Mouse (Mus musculus) A20 (cell line): ENCODE measurements around the gene Cdk19.

ENCODE experiments used
- DNase-seq: peaks from one replicate; pipeline ENCODE4 v3.0.0-alpha.2; 2011; ENCODE audit warnings: low read depth, low spot score

The Cdk19 gene

DNA sequence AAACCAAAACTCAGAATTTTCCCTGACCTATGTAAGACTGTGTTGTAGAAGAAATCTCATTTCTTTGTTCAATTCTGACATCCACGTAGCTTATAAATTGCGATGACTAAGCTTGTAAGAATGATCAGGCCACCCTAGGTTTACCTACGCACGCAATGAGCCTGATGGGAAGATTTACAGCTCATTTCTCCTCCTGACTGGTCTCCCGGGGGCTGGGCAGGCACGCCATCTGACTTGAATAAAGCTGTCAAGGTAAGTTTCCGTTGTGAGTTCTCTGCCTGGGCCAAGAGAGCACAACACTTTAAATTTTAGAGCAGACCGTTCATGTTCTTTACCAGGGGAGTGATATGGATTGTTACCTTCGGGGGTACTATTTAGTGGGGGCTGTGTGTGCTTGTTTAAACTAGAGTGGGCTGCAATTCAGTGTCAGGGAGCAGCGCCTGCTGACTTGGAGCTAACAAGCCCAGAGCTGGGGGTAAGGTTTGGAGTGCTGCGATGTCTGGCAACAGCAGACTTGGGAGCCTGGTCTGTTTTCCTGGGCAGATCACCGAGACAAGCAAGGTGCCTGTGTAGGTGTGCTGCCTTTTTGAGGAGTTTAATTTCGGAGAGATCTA is at the start of gene Cdk19:
Gene Cdk19 (plus strand): TSS at position 214 of the 614 bp plus-strand sequence.
- no peak for DNase-seq

DNA sequence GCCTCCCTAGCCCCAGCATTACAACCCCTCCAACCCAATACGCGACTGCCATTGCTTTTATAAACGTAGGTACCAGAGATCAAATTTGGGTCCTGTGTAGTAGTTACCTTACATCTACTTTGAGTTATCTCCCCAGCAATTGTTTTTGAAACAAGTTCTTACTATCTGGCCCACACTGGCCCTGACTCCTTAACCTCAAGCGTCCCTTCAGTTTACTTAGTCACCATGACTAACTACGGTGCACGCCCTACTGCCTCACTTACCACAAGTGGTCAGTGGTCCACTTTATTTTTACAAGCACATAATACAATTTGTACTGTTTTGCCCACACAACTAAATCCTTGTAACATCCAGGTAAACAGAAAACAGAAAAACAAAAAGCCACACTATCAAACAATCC is 46.7 kb upstream of the Cdk19 start:
- no peak for DNase-seq

DNA sequence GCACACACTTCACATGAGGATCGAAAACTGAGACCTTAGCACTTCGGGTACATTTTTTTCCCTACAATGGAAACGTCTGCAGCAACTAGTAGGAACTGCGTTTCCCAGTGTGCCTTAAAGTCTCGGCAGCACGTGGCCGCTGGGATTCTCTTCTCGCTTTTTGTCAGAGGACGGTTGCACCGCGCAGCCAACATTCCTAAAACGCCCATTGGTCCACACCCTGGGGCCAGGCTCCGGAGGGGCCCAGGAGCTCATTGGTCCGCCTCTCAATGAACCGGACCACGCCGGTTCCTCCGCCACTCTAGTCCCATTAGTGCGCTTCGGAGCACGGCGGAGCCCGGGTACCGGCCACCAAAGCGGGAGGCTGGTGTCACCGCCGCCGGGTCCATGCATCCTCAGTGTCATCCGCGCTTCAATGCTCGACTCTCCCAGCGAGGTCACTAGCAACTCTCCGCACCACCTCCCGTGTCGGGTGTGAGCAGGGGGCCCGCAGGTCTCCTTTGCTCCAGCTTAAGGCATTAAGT is 38.7 kb upstream of the Cdk19 start:
- DNase-seq, result peak; percentile 80

DNA sequence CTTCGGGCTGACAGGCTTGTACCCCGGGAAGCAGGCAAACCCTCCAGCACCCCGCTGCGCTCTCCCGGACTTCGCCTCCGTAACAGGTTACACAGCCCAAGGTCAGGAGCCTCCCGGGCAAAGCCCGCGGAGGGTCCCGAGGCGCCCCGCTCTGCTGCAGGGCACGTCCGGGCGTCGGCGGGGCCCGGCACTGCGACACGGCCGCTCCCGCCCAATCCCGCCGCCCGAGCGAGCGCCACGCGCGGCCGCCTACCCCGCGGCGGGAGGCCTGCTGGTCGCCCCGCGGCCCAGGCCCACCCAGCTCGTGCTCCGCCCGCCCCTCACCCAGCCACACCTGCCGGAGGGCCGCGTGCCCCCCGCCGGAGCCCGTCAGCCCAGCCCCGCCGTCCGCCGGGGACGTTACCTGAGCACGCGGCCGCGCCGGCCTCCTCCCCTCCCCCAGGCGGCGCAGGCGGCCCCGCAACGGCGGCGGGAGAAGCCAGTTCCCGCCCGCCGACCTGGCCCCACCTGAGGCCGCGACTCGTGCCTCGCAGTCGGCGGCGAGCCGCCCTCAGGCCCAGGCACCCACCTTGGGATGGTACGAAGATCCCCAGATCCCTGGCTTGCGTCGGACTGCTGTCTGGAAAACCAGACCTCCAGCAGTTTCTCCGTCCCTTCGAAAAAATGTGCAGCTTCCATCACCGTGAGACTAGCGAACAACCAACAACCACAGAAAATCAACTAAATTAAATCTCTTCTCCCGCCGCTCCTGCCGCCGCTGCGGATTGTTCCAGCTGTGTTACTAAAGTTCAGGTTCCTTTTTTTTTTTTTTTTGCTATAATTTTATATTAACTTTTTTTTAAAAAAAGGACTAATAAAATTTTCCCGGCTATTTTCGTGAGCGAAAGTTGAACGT is 37.9 kb upstream of the Cdk19 start:
- DNase-seq, result peak; percentile 73

DNA sequence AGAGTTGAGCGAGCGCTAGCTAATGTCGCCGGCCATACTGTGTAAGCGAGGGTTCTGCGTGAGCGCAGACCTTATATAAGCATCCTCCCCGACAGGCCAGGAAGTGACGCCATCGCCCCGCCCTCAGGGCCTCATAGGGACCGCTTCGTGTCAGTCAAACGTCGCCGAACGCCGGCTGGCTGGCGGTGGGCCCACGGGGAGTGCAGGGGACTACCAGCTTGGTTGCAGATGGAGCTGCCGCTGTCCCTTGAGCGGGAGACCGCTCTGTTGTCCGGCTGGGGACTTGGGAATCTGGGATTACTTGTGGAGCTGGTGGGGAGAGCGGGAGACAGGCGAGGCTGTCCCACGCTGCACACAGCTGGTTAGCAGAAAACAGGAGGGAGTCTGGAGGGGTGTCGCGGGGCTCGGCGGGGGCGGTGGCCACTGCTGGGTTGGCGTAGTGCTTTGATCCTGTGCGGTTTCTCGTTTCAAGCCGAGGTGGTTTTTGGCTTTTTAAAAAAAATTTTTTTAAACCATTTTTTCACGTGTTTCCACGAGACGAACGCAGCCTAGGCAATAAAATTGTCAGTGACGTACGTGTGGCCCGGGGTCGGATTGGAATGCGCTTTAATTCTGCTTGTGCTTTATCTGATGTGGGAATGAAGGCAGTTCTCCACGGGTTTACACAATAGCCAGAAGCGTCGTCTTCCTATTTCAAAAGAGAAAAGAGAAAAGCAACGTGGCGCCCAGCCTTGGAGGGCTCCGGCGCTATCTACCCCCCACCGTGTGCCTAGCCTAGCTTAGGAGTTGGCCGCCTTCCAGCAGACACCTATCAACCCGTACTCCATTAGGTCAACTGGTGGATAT is 37.0 kb upstream of the Cdk19 start, which contains the start of gene Amd1:
Gene Amd1 (minus strand): TSS at position 47 of the 846 bp plus-strand sequence.
- DNase-seq, result peak; percentile 99

DNA sequence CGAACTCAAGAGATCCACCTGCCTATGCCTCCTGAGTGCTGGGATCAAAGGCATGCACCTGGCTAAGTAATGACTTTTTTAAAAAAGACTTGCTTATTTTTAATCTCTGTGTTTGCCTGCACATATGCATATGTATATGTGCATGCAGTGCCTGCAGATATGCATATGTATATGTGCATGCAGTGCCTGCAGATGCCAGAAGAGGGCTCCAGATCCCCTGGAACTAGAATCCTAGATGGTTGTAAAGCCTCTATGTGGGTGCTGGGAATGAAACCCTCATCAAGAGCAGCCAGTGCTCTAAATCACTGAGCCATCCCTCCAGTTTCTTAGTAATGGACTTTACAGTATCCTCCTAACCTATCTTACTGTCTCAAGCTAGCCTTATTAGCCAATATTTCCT is 33.4 kb upstream of the Cdk19 start:
- peak; percentile 31 for DNase-seq

DNA sequence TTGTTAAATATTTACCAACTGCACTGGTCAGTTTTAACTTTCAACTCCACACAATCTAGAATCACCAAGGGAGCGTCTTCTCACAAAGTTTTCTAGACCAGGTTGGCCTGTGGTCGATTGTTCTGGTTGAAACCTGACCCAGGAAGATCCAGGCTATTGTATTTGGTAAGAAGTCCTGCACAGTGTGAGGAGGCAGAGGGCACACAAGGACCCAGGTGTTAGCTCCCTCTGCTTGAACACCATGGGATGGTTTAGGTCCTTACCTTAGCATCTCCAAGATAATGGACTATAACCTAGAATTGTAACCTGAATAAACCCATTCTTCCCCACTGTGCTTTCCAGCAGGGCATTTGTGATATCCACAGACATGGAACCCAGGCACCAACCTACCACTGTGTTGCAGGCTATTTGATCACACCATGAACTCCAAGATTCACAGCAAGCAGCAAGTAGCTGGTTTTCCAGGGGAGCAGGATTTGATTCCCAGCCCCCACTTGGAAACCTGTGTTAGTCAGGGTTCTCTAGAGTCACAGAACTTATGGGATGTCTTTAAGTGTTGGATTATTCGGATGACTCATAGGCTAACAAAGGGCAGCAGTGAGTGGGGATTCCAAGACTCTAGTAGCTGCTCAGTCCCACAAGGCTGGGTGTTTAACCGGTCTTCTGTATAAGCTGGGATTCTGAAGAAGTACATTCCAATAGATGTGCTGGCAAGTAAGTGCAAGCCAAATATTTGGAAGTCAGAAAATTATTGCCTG is 31.4 kb upstream of the Cdk19 start:
- DNase-seq, result no peak

DNA sequence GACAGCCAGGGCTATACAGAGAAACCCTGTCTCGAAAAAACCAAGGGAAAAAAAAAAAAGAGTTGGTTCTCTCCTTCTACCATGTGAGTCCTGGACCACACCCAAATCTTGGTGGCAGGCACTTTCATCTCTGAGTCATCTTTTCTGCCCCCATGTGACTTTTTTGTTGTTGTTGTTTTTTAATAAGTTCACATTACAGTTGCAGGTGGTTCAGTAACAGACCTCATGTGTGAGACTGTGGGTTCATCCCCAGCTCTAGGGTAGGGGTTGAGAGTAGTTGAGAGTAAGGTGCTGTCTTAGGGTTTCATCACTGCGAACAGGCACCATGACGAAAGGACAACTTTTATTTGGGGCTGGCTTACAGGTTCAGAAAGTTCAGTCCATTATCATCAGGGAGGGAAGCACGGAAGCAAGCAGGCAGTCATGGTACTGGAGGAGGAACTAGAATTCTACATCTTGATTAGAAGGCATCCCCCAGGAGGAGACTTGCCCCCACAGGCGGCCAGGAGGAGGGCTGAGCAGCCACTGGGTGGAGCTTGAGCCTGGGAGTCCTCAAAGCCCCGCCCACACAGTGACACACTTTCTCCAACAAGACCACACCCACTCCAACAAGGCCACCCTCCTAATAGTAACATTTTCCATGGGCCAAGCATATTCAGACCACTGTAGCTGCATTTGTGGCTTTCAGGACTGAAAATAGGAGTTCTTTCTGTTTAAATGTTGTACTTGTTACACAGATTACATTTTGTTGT is 29.3 kb upstream of the Cdk19 start:
- DNase-seq, result peak; percentile 70

DNA sequence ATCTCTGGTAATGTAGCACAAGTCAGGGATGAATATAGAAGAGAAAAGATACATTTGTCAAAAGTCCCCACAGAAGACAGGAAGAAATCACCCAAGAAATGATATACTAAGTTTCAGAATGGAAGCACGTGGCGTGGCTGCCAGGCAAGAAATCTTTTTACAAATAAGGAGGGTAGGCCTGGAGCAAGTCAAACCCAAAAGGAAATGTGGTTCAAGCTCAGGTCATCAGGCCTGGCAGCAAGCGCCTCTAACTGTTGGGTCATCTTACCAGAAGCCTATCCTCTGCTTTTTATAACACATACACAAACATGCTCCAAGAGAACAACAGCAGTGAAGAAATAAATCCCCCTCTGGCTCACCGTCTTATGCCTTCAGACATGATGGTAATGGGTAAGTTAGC is 26.6 kb upstream of the Cdk19 start:
- no peak for DNase-seq

DNA sequence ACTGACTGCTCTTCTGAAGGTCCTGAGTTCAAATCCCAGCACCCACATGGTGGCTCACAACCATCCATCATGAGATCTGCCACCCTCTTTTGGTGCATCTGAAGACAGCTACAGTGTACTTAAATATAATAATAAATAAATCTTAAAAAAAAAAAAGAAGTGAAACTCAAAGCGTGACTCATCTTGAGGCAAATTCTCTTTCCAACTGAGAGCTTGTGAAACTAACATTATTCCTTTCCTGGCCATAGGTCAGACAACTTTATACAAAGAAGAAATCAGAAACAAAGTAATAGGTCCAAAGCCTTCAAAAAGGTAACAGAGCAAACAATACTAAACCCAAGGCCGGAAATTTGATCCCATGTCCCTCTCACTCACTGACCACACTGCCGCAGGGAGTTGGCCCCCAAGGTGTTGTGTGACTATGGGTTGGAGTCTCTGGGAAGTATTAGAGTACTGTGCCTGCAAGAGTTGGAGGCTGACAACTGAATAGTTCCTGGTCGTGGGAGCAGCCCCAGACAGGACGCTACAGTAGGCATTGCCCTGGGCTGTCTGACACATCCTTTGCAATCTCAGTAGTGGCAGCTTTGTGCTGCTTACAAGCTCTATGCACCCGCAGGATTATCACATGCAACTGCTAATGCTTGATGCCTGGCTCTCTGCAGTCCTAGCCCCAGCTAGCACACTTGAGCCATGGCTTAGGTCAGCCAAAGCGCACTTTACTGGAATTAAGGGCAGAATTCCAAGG is 22.4 kb upstream of the Cdk19 start:
- DNase-seq, result peak; percentile 57

DNA sequence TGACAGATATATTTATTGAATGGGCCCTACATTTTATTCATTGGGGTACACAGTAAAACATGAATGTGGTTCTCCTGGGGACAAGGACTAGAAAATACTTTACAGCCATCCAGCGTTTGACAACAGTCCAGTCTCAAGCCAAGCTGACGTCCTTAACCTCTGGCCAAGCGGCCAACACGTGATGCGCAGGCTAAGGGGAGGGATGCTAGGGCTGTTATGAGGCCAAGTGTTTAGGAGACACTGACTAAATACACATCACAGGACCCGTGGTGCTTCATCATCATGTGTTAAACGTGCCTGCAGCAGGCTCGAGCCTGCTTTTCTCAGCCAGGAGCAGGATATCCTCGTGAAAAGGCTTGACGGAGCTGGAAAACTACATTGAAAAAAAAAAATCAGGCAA is 19.1 kb upstream of the Cdk19 start:
- DNase-seq, result no peak

DNA sequence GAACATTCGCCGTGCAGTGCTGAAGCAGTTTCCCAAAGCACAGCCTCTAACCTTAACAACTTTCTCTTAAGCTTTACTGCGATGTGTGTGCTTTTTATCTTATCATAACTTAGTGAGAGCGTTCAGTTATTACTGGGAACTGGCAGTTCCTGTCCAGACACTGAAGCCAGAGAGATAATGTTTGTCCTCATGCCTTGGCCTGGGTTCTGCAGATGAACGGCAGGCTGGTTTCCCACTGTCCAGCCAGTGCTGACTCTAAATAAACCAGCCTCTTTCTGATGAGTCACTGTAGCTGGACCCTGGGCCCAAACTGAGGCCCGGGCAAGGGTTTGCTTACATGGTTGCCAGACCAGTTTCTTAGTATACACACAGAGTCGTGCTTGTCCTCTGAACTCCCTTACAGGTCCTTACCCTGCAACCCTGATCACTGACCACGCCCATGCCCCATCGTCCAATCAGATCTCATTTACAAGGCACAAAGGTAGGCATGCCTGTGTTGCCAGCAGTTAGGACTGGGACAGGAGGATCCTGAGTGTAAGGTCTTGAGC is 11.3 kb upstream of the Cdk19 start:
- DNase-seq, result no peak

DNA sequence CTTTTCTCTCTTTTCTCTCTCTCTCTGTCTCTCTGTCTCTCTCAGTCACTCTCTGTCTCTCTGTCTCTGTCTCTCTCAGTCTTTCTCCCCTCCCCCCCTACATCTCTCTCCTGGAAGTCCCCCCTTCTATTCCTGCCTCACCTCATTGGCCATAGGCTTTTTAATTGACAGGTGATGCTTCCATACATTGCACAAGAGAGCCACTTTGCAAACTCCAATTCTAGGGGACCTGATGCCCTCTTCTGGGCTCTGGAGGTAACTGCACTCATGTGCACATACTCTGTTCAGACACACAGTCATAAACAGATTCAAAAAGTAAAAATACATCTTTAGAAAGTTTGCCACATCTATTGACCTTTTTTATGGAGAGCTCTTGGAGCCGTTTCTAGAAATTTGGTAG is 9.1 kb upstream of the Cdk19 start:
- no peak for DNase-seq

DNA sequence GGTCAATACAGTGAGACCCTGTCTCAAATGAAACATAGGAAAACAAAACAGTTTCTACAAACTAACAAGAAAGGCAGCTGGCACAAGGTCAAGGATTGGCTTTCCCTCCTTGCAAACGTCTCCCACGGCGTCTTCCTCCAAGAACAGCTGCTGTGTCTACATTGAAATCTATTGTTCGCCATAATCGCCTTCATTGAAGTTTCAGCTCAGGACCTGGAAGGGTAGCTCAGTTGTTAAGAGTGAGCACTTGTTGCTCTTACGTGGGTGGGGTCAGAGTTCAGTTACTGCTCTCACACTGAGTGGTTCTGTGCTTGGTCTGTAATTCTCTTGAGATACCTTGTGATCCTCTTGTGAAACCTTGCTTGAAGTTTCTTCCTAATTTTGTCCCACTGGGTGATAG is 6.5 kb upstream of the Cdk19 start:
- no peak for DNase-seq

DNA sequence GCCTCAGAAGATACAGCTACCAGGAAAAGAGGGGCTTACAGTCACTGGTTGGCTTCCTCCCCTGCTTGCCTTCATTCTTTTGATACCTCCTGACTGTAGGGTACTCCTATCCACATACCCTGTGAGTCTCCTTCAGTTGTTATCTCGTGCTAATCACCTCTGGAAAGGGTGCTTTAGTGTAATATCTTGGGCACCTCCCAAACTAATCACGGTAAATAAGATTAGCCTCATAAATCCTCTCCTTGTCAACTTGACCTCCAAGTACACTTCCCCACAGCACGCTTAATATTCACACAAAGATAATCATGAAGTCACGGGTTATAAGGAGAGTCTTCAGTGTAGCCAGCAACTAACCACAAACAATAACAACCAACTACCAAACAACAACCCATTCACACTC is 2.7 kb downstream of the Cdk19 start:
- DNase-seq, result no peak

DNA sequence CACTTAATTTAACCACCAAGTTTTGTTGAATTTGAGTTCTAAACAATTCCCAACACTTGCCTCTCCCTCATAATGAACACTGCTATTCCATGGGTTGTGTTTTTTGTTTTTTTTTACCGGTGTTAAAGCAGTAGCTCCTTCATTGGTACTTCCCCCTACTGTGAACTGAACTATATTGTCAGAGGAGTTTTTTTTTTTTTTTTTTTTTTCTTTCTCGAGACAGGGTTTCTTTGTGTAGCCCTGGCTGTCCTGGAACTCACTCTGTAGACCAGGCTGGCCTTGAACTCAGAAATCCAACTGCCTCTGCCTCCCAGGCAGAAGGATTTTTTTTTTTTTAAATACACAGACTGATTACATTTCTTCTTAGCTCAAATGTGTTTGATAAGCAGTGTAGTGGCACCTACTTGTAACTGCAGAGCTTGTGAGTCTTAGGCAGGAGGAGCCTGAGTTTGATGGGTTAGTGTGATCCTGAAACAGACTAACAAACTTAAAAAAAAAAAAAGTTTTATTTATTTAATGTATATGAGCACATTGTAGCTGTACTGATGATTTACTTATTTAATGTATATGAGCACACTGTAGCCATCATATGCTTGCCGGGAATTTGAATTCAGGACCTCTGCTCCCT is 7.5 kb downstream of the Cdk19 start:
- DNase-seq, result no peak

DNA sequence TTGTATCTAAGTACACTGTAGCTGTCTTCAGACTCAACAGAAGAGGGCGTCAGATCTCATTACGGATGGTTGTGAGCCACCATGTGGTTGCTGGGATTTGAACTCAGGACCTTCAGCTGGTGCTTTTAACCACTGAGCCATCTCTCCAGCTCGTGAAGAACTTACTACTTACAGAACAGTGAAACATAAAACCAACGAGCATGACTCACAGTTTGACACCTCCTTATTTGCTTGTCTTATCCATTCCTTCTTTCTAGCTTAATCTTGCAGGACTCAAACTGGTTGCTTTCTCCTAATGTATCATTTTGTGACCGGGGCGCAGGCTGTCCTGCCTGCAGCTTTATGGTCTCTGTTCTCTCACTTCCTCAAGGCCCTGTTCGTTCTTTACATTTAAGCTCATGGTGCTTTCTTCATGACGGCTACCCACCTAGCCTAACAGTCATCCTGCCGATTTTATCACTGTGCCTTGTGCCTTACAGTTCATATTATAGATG is 8.1 kb downstream of the Cdk19 start:
- DNase-seq, result peak; percentile 84
